Mouse (Mus musculus): ENCODE results near the gene Sars2.
A peak's percentile ranks its signal among the peaks of the same experiment; 100 is the strongest.
"Not testable (repeated sequence)": the region's sequence is repeated elsewhere in the genome, so short reads cannot be mapped to it uniquely, and the experiment has no call there.

The Sars2 gene

GRCm38 (mm10) chr7:28741709-28742438 lies at the start of gene Sars2, which contains the start of gene Mrps12:
Gene Sars2, plus strand, starts transcription at chr7:28741992.
Gene Mrps12, minus strand, starts transcription at chr7:28741820.
- DNase-seq (ENCODE audit: low read depth, low spot score): peak; percentile 99

GRCm38 (mm10) chr7:28692545-28693320 lies 49.1 kb upstream of the Sars2 start, which contains the start of gene Fbxo27:
Gene Fbxo27, plus strand, starts transcription at chr7:28692849.
- DNase-seq (ENCODE audit: low read depth, low spot score): peak; percentile 80

GRCm38 (mm10) chr7:28693321-28693966 lies 48.3 kb upstream of the Sars2 start:
- peak; percentile 98 for DNase-seq (ENCODE audit: low read depth, low spot score)

GRCm38 (mm10) chr7:28694423-28694822 lies 47.4 kb upstream of the Sars2 start:
- DNase-seq (ENCODE audit: low read depth, low spot score): no peak

- no peak for DNase-seq (ENCODE audit: low read depth, low spot score)
Measured at GRCm38 (mm10) chr7:28694966-28695511, 46.8 kb upstream of the Sars2 start.

- no peak for DNase-seq (ENCODE audit: low read depth, low spot score)
Measured at GRCm38 (mm10) chr7:28697277-28697676, 44.5 kb upstream of the Sars2 start.

GRCm38 (mm10) chr7:28700269-28700668 lies 41.5 kb upstream of the Sars2 start:
- no peak for DNase-seq (ENCODE audit: low read depth, low spot score)

- DNase-seq (ENCODE audit: low read depth, low spot score): not testable (repeated sequence)
Measured at GRCm38 (mm10) chr7:28701306-28701705, 40.5 kb upstream of the Sars2 start.

- no peak for DNase-seq (ENCODE audit: low read depth, low spot score)
Measured at GRCm38 (mm10) chr7:28702601-28703143, 39.1 kb upstream of the Sars2 start.

- no peak for DNase-seq (ENCODE audit: low read depth, low spot score)
Measured at GRCm38 (mm10) chr7:28709454-28709853, 32.3 kb upstream of the Sars2 start.

GRCm38 (mm10) chr7:28710962-28711361 lies 30.8 kb upstream of the Sars2 start:
- DNase-seq (ENCODE audit: low read depth, low spot score): no peak

- DNase-seq (ENCODE audit: low read depth, low spot score): peak; percentile 71
Measured at GRCm38 (mm10) chr7:28714667-28715066, 27.1 kb upstream of the Sars2 start.

- no peak for DNase-seq (ENCODE audit: low read depth, low spot score)
Measured at GRCm38 (mm10) chr7:28715598-28715997, 26.2 kb upstream of the Sars2 start.

- peak; percentile 62 for DNase-seq (ENCODE audit: low read depth, low spot score)
Measured at GRCm38 (mm10) chr7:28716590-28717281, 25.1 kb upstream of the Sars2 start, which contains the start of gene Fbxo17. Gene Fbxo17, plus strand, starts transcription at chr7:28716804.

- no peak for DNase-seq (ENCODE audit: low read depth, low spot score)
Measured at GRCm38 (mm10) chr7:28717726-28718125, 24.1 kb upstream of the Sars2 start.

- DNase-seq (ENCODE audit: low read depth, low spot score): no peak
Measured at GRCm38 (mm10) chr7:28719159-28719558, 22.6 kb upstream of the Sars2 start.

- no peak for DNase-seq (ENCODE audit: low read depth, low spot score)
Measured at GRCm38 (mm10) chr7:28719650-28720049, 22.1 kb upstream of the Sars2 start.

- peak; percentile 31 for DNase-seq (ENCODE audit: low read depth, low spot score)
Measured at GRCm38 (mm10) chr7:28720753-28721537, 20.8 kb upstream of the Sars2 start.

GRCm38 (mm10) chr7:28722079-28722478 lies 19.7 kb upstream of the Sars2 start:
- DNase-seq (ENCODE audit: low read depth, low spot score): no peak

- no peak for DNase-seq (ENCODE audit: low read depth, low spot score)
Measured at GRCm38 (mm10) chr7:28724613-28725012, 17.2 kb upstream of the Sars2 start.
